Mouse (Mus musculus): Measurements from ENCODE around the gene Ovch2. TPM values are rescaled to one million over a fixed set of nuclear protein-coding genes. Genes with fewer than 3 reads are reported as not detected.
A peak's percentile ranks its signal among the peaks of the same experiment; 100 is the strongest.

The Ovch2 gene
- polyA plus RNA-seq, 1 experiment, result not detected

DNA sequence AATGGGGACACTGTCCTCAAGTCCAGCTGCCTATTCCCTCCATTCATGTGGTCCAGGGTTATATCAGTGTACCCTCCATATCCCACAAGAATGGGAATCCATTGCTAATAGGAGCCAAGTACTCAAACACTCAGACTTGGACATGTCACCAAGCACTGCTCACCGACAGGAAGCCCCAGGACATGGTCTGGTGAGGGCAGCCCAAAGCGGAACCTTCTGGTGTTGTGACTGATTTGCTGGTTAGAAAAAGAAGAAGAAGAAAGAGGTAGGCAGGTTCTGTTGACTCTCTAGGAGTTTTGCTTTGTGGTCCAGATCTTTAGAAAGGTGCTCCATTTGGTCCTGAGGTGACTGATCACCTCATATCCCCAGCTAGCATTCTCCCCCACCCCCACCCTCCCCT lies 44.3 kb downstream of the Ovch2 start:
- TF ChIP-seq CTCF (IDR thresholded peaks at IDR 0.05; ENCODE audit: extremely low read depth, insufficient read depth, insufficient read length, insufficient replicate concordance) (no peak), POLR2A (IDR thresholded peaks at IDR 0.05; ENCODE audit: low read depth, low read length) (no peak)
- Histone ChIP-seq H3K4me3 (ENCODE audit: extremely low read depth, insufficient read depth, insufficient read length) (no peak overlapping the region), H3K36me3 (ENCODE audit: control insufficient read depth, insufficient read depth, low read length) (no peaks in the 10 kb centered on the region; the same call in 1 of the 2 replicates), H3K4me1 (ENCODE audit: control insufficient read depth, insufficient read depth, insufficient read length) (peaks cover 3% of the 10 kb centered on the region; the same call in 1 of the 2 replicates), H3K27ac (ENCODE audit: insufficient read depth, low read length) (no peak overlapping the region), H3K27me3 (ENCODE audit: control insufficient read depth, insufficient read depth, low read length) (no peaks in the 10 kb centered on the region)
- 50% methylated on average over 2 of the region's 2 CpGs for WGBS
- DNase-seq (ENCODE audit: low read depth in 1 of 2, low spot score in 2 of 2), result no peak

DNA sequence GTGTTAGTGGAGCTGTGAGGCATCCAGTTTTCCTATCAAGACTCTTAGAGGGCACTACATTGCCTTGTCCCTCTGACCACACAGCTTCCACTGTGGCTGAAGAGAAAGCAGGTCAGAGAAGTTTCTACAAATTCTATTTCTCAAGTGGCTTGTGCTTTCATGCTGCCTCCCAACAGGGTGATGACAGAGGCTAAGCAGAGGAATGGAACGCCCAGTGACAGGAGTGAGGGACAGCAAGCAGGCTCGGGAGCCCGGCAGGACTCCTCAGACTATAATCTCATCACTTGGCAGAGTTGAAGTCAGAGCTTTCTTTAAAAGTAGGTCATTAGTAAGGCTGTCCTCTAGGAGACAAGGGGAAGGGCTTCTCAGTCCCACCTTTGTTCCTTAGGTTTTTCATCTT lies 45.1 kb downstream of the Ovch2 start:
- H3K27me3 ChIP-seq (ENCODE audit: control insufficient read depth, insufficient read depth, low read length), result no peaks in the 10 kb centered on the region
- no peak overlapping the region for H3K27ac ChIP-seq (ENCODE audit: insufficient read depth, low read length)
- no peak for TF ChIP-seq POLR2A (IDR thresholded peaks at IDR 0.05; ENCODE audit: low read depth, low read length)
- no peak for TF ChIP-seq CTCF (IDR thresholded peaks at IDR 0.05; ENCODE audit: extremely low read depth, insufficient read depth, insufficient read length, insufficient replicate concordance)
- no peak for DNase-seq (ENCODE audit: low read depth in 1 of 2, low spot score in 2 of 2)
- H3K4me1 ChIP-seq (ENCODE audit: control insufficient read depth, insufficient read depth, insufficient read length), result peaks cover 3% of the 10 kb centered on the region; the same call in 1 of the 2 replicates
- no peak overlapping the region for H3K4me3 ChIP-seq (ENCODE audit: extremely low read depth, insufficient read depth, insufficient read length)
- H3K36me3 ChIP-seq (ENCODE audit: control insufficient read depth, insufficient read depth, low read length), result no peaks in the 10 kb centered on the region; the same call in 1 of the 2 replicates
- 86% methylated on average over 3 of the region's 3 CpGs for WGBS

DNA sequence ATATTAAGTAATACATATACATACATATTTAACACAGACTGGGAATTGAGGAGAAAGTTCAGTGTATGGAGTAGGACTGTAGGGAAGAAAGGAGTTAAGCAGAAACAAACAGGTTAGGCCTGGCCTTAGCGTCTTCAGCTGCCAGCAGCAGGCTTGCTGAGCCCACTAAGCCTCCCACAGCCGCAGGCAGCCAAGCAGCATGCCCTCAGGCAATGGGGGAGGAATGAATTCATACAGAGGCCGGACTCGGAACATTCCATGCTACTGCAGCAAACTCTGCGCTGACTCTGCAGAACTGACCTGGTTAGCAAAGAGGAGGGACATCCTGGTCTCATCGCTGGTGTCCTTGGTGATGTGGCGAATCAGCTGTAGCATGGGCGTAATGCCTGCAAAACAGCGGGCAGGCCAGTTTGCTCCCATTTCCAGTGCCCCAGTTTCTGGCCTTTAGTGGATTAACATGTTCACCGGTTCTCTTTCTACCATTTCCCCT lies 48.9 kb downstream of the Ovch2 start:
- H3K27me3 ChIP-seq (ENCODE audit: control insufficient read depth, insufficient read depth, low read length), result no peaks in the 10 kb centered on the region
- H3K27ac ChIP-seq (ENCODE audit: insufficient read depth, low read length), result no peak overlapping the region
- no peak overlapping the region for H3K4me3 ChIP-seq (ENCODE audit: extremely low read depth, insufficient read depth, insufficient read length)
- TF ChIP-seq CTCF (IDR thresholded peaks at IDR 0.05; ENCODE audit: extremely low read depth, insufficient read depth, insufficient read length, insufficient replicate concordance) (no peak), POLR2A (IDR thresholded peaks at IDR 0.05; ENCODE audit: low read depth, low read length) (no peak)
- no peaks in the 10 kb centered on the region for H3K4me1 ChIP-seq (ENCODE audit: control insufficient read depth, insufficient read depth, insufficient read length)
- WGBS, result 90% methylated on average over 10 of the region's 10 CpGs
- no peak for DNase-seq (ENCODE audit: low read depth in 1 of 2, low spot score in 2 of 2)
- H3K36me3 ChIP-seq (ENCODE audit: control insufficient read depth, insufficient read depth, low read length), result no peaks in the 10 kb centered on the region; the same call in 1 of the 2 replicates

DNA sequence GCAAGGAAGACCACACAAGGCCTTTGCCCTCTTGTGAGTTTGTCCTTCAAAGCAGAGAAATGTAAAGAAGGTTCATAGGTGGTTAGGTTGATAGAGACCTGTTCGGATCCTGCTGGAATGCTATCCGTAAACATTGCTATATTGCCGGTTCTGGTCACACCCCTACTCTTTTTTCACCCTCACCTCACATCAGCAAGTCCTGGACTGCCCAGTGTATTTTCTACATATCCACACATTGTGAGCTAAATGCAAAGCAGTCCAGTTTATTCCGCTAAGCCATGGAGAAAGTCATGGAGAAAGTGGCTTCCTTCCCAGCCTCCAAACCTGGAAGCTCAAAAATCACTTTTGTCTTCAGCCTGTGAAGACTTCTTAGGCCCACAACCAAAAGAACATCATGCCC lies 51.3 kb downstream of the Ovch2 start:
- DNase-seq (ENCODE audit: low read depth in 1 of 2, low spot score in 2 of 2), result no peak
- H3K36me3 ChIP-seq (ENCODE audit: control insufficient read depth, insufficient read depth, low read length), result no peaks in the 10 kb centered on the region; the same call in 1 of the 2 replicates
- H3K4me1 ChIP-seq (ENCODE audit: control insufficient read depth, insufficient read depth, insufficient read length), result no peaks in the 10 kb centered on the region
- no peak for TF ChIP-seq CTCF (IDR thresholded peaks at IDR 0.05; ENCODE audit: extremely low read depth, insufficient read depth, insufficient read length, insufficient replicate concordance)
- no peak for TF ChIP-seq POLR2A (IDR thresholded peaks at IDR 0.05; ENCODE audit: low read depth, low read length)
- no peaks in the 10 kb centered on the region for H3K27me3 ChIP-seq (ENCODE audit: control insufficient read depth, insufficient read depth, low read length)
- 91% methylated on average over 4 of the region's 4 CpGs for WGBS
- no peak overlapping the region for H3K4me3 ChIP-seq (ENCODE audit: extremely low read depth, insufficient read depth, insufficient read length)
- H3K27ac ChIP-seq (ENCODE audit: insufficient read depth, low read length), result no peak overlapping the region

DNA sequence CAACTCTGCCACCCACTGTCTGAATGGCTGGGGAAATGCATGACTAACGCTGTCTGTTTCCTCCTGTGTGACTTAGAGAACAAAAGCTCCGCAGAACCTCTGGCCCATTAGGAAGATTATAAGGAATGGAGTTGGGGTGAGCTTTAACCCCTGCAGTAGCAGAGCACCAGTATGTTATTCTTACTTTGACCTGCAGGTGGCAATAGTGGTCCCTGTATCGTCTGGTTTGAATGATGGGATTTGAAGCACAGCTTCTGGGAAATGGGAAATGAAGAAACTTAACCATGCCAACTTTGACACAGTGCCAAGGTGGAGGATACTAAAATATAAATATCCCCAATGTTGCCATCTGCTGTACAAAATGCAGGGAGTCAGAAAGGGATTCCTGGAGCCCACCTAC lies 51.7 kb downstream of the Ovch2 start:
- Histone ChIP-seq H3K4me3 (ENCODE audit: extremely low read depth, insufficient read depth, insufficient read length) (no peak overlapping the region), H3K27me3 (ENCODE audit: control insufficient read depth, insufficient read depth, low read length) (no peaks in the 10 kb centered on the region), H3K36me3 (ENCODE audit: control insufficient read depth, insufficient read depth, low read length) (no peaks in the 10 kb centered on the region; the same call in 1 of the 2 replicates), H3K4me1 (ENCODE audit: control insufficient read depth, insufficient read depth, insufficient read length) (no peaks in the 10 kb centered on the region), H3K27ac (ENCODE audit: insufficient read depth, low read length) (no peak overlapping the region)
- DNase-seq (ENCODE audit: low read depth in 1 of 2, low spot score in 2 of 2), result no peak
- 14% methylated on average over 3 of the region's 3 CpGs for WGBS
- TF ChIP-seq POLR2A (IDR thresholded peaks at IDR 0.05; ENCODE audit: low read depth, low read length) (no peak), CTCF (IDR thresholded peaks at IDR 0.05; ENCODE audit: extremely low read depth, insufficient read depth, insufficient read length, insufficient replicate concordance) (no peak; the same call in 1 of the 2 replicates)

DNA sequence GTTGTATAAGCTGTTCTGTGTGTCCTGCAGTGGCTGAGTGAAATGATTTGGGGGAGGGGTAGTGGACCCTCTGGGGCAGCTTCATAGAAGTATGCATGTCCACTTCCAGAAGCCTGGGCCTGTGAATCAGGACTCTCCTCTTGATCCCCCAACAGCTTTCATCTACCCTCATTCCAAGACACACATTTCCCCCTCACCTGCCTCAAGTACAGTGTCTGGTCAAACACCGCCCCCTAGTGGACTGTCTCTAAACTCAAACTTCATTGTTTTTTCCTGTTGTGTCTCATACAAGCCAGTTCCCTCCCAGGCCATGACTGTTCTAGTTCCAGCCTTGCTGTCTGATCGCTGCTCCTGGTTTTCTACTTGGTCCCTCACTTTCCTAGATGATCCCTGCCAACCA lies 53.1 kb downstream of the Ovch2 start:
- 4% methylated on average over 2 of the region's 2 CpGs for WGBS
- peak; percentile 31 to 56 for DNase-seq (ENCODE audit: low read depth in 1 of 2, low spot score in 2 of 2)

DNA sequence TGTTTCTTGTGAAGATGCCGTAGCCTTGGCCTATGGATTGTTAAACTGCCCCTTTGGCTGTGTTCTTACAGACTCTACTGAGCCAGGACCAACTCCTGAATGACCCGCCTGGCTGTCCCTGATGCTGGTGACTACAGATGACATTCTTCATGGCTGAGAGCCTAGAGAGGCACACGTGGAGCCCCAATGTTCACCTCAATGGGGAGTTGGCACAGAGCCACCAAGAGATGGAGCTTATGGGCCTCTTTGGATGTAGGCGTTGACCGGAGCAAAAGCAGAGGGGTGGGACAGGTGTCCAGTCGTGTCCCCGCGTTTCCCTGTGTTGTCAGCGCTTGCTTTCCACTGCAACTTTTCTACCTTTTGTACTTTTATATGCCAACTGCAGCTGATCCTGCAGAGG lies 53.5 kb downstream of the Ovch2 start:
- H3K36me3 ChIP-seq (ENCODE audit: control insufficient read depth, insufficient read depth, low read length), result peaks cover 3% of the 10 kb centered on the region
- 89% methylated on average over 9 of the region's 9 CpGs for WGBS
- no peaks in the 10 kb centered on the region for H3K27me3 ChIP-seq (ENCODE audit: control insufficient read depth, insufficient read depth, low read length)
- H3K4me1 ChIP-seq (ENCODE audit: control insufficient read depth, insufficient read depth, insufficient read length), result no peaks in the 10 kb centered on the region
- TF ChIP-seq POLR2A (IDR thresholded peaks at IDR 0.05; ENCODE audit: low read depth, low read length) (no peak), CTCF (IDR thresholded peaks at IDR 0.05; ENCODE audit: extremely low read depth, insufficient read depth, insufficient read length, insufficient replicate concordance) (no peak)
- H3K4me3 ChIP-seq (ENCODE audit: extremely low read depth, insufficient read depth, insufficient read length), result no peak overlapping the region
- no peak overlapping the region for H3K27ac ChIP-seq (ENCODE audit: insufficient read depth, low read length)
- no peak for DNase-seq (ENCODE audit: low read depth in 1 of 2, low spot score in 2 of 2)

More for the DNA sequence above, 53.1 kb downstream of the Ovch2 start:
- H3K4me3 ChIP-seq (ENCODE audit: extremely low read depth, insufficient read depth, insufficient read length), result no peak overlapping the region
- no peak for TF ChIP-seq POLR2A (IDR thresholded peaks at IDR 0.05; ENCODE audit: low read depth, low read length)
- TF ChIP-seq CTCF (IDR thresholded peaks at IDR 0.05; ENCODE audit: extremely low read depth, insufficient read depth, insufficient read length, insufficient replicate concordance), result peak; percentile 54; the same call in 1 of the 2 replicates
- H3K27ac ChIP-seq (ENCODE audit: insufficient read depth, low read length), result no peak overlapping the region
- peaks cover 3% of the 10 kb centered on the region for H3K36me3 ChIP-seq (ENCODE audit: control insufficient read depth, insufficient read depth, low read length)
- no peaks in the 10 kb centered on the region for H3K4me1 ChIP-seq (ENCODE audit: control insufficient read depth, insufficient read depth, insufficient read length)
- no peaks in the 10 kb centered on the region for H3K27me3 ChIP-seq (ENCODE audit: control insufficient read depth, insufficient read depth, low read length)
